Mouse (Mus musculus): ENCODE results near the gene Hydin. TPM values are rescaled to one million over a fixed set of nuclear protein-coding genes. Genes with fewer than 3 reads are reported as not detected.

The Hydin gene
- total and polyA plus RNA-seq, 3 experiments: 9.5 to 17.3 (median 9.8) TPM

DNA sequence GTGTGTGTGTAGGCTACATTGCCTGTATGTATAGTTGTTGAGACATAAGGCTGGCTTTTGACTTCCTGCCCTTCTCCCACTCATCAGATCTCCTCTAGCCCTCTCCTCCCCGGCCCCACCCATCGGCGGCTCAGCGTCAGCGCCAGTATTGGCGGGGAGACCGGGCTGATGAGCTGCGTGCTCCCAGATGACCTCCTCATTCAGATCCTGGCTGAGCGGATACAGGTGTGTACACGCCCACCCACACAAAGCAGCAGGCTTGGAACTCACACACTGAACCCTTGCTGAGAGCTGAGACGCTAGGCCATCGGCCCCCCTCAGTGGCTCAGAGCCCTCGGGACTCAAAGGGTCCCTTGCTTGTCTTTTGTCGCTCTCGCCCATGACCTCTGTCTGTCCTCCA lies 256.2 kb downstream of the Hydin start:
- no peak overlapping the region for H3K27ac ChIP-seq (ENCODE audit: insufficient read depth, low read depth)
- peaks cover 13 to 31% of the 10 kb centered on the region in 2 experiments for H3K4me1 ChIP-seq (ENCODE audit: control insufficient read depth in 1 of 2, insufficient read depth in 2 of 2)
- no peak overlapping the region for H3K4me3 ChIP-seq (replicated peaks in 1 of 3; ENCODE audit: low read depth in 2 of 3, low read length in 2 of 3, poor library complexity in 1 of 3)
- no peak overlapping the region for H3K4me2 ChIP-seq (ENCODE audit: insufficient read depth, low read depth, poor library complexity, severe bottlenecking)
- in situ Hi-C loops (cut with MboI; ENCODE audit: low pct_ligation_motif_present, low pct_unique_long_range_greater_than_20kb, low sequenced_read_pairs): no loop called here
- dilution Hi-C loops (cut with MboI; ENCODE audit: extremely low pct_ligation_motif_present, extremely low pct_unique_long_range_greater_than_20kb, low sequenced_read_pairs): no loop called here
- peaks cover 13 to 61% of the 10 kb centered on the region in 2 experiments for H3K36me3 ChIP-seq (replicated peaks in 1 of 2; ENCODE audit: control insufficient read depth in 1 of 2, insufficient read depth in 1 of 2, low read length in 1 of 2)
- no peaks in the 10 kb centered on the region for H3K79me2 ChIP-seq (replicated peaks; ENCODE audit: control insufficient read depth, extremely low read depth, insufficient read depth, poor library complexity, severe bottlenecking)
- peaks cover 2% of the 10 kb centered on the region for H3K9me3 ChIP-seq (replicated peaks; ENCODE audit: low read length)
- H3K9ac ChIP-seq (ENCODE audit: insufficient read depth, low read depth): no peak overlapping the region
- TF ChIP-seq ZKSCAN1 (IDR thresholded peaks at IDR 0.05; ENCODE audit: borderline replicate concordance, low read depth, low read length): no peak
- TF ChIP-seq CTCF (conservative IDR thresholded peaks at IDR 0.05 in 1 of 2, IDR thresholded peaks at IDR 0.05 in 1 of 2; ENCODE audit: low read depth in 2 of 2, low read length in 2 of 2): no peak
- DNase-seq (ENCODE audit: extremely low read depth): no peak
- H3K27me3 ChIP-seq (replicated peaks): no peaks in the 10 kb centered on the region

DNA sequence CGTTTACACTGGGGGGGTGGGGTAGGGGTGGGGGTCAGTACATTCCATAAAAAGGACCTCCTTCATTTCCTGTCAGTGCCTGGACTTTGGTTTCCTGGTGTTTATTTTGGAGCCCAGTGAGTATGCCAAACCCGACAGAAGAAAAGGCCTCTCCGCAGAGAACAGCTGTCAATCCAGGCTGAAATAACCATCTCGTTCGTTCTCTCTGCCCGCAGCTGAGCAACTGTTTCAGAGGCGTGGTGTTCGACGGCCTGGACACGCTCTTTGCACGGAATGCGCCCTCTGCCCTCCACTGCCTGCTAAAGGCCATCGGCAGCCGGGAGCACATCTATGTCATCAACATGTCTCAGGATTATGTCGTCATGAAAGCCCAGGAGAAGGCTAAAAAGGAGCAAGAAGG lies 258.5 kb downstream of the Hydin start:
- Histone ChIP-seq H3K4me2 (ENCODE audit: insufficient read depth, low read depth, poor library complexity, severe bottlenecking) (no peak overlapping the region), H3K36me3 (replicated peaks in 1 of 2; ENCODE audit: control insufficient read depth in 1 of 2, insufficient read depth in 1 of 2, low read length in 1 of 2) (peaks cover 13 to 59% of the 10 kb centered on the region in 2 experiments), H3K79me2 (replicated peaks; ENCODE audit: control insufficient read depth, extremely low read depth, insufficient read depth, poor library complexity, severe bottlenecking) (no peaks in the 10 kb centered on the region), H3K4me1 (ENCODE audit: control insufficient read depth in 1 of 2, insufficient read depth in 2 of 2) (peaks cover 7 to 16% of the 10 kb centered on the region in 2 experiments; a peak in 3 of 4 replicates), H3K27ac (ENCODE audit: insufficient read depth, low read depth) (no peak overlapping the region), H3K9ac (ENCODE audit: insufficient read depth, low read depth) (no peak overlapping the region), H3K4me3 (replicated peaks in 1 of 3; ENCODE audit: low read depth in 2 of 3, low read length in 2 of 3, poor library complexity in 1 of 3) (no peak overlapping the region), H3K27me3 (replicated peaks) (no peaks in the 10 kb centered on the region), H3K9me3 (replicated peaks; ENCODE audit: low read length) (peaks cover 2% of the 10 kb centered on the region)
- DNase-seq (ENCODE audit: extremely low read depth): no peak
- dilution Hi-C loops (cut with MboI; ENCODE audit: extremely low pct_ligation_motif_present, extremely low pct_unique_long_range_greater_than_20kb, low sequenced_read_pairs): no loop called here
- in situ Hi-C loops (cut with MboI; ENCODE audit: low pct_ligation_motif_present, low pct_unique_long_range_greater_than_20kb, low sequenced_read_pairs): no loop called here
- no peak for TF ChIP-seq ELF1 (IDR thresholded peaks at IDR 0.05; ENCODE audit: low read depth, low read length)
- no peak for TF ChIP-seq UBTF (IDR thresholded peaks at IDR 0.05; ENCODE audit: low read depth, low read length)
- no peak for TF ChIP-seq PAX5 (IDR thresholded peaks at IDR 0.05; ENCODE audit: low read length)
- no peak for TF ChIP-seq SMC3 (IDR thresholded peaks at IDR 0.05; ENCODE audit: low read depth, low read length)
- TF ChIP-seq USF2 (conservative IDR thresholded peaks at IDR 0.05; ENCODE audit: low read depth, low read length): no peak
- TF ChIP-seq ZNF384 (IDR thresholded peaks at IDR 0.05; ENCODE audit: low read depth, low read length): no peak
- TF ChIP-seq CHD2 (IDR thresholded peaks at IDR 0.05; ENCODE audit: low read length): no peak
- TF ChIP-seq ETS1 (conservative IDR thresholded peaks at IDR 0.05; ENCODE audit: low read depth, low read length): no peak
- no peak for TF ChIP-seq SIN3A (IDR thresholded peaks at IDR 0.05; ENCODE audit: low read length)
- no peak for TF ChIP-seq CTCF (conservative IDR thresholded peaks at IDR 0.05 in 1 of 2, IDR thresholded peaks at IDR 0.05 in 1 of 2; ENCODE audit: low read depth in 2 of 2, low read length in 2 of 2)
- TF ChIP-seq ZMIZ1 (IDR thresholded peaks at IDR 0.05; ENCODE audit: low read depth, low read length): no peak
- TF ChIP-seq KAT2A (IDR thresholded peaks at IDR 0.05; ENCODE audit: insufficient replicate concordance, low read length): no peak
- TF ChIP-seq ZC3H11A (IDR thresholded peaks at IDR 0.05; ENCODE audit: low read depth, low read length): no peak
- no peak for TF ChIP-seq MAX (IDR thresholded peaks at IDR 0.05; ENCODE audit: low read length)
- no peak for TF ChIP-seq POLR2AphosphoS2 (IDR thresholded peaks at IDR 0.05; ENCODE audit: low read depth, low read length)
- no peak for TF ChIP-seq RAD21 (IDR thresholded peaks at IDR 0.05; ENCODE audit: low read depth, low read length)
- no peak for TF ChIP-seq JUND (conservative IDR thresholded peaks at IDR 0.05; ENCODE audit: low read depth, low read length)
- no peak for TF ChIP-seq NRF1 (IDR thresholded peaks at IDR 0.05; ENCODE audit: low read depth, low read length)
- TF ChIP-seq TCF12 (IDR thresholded peaks at IDR 0.05; ENCODE audit: low read depth, low read length): no peak
- no peak for TF ChIP-seq MEF2A (IDR thresholded peaks at IDR 0.05; ENCODE audit: borderline replicate concordance, low read depth, low read length)

All from CH12.LX (cell line).